Mouse (Mus musculus) CD4-positive, CD25-positive, alpha-beta regulatory T cell, adult 9 weeks (primary cell): Measurements from ENCODE around the gene Ninj2. TPM values are rescaled to one million over a fixed set of nuclear protein-coding genes. Genes with fewer than 3 reads are reported as not detected.

Source experiments
- polyA plus RNA-seq: library from polyadenylated mRNA; unstranded; fragments of 100-300 nt; shearing (Covaris generic); gene quantifications from one replicate; pipeline ENCODE4 v1.2.1, GENCODE M21; 2017

Gene Ninj2
- polyA plus RNA-seq, result 2.0 TPM

GRCm38 (mm10) chr6:120093100-120093499 lies at the start of gene Ninj2:
Gene Ninj2 (plus strand): TSS chr6:120093350.

Other genes starting within 250 kb of the Ninj2 start
- gene Erc1, start 245.2 kb upstream of the Ninj2 start, polyA plus RNA-seq, result 5.6 TPM
- gene Rad52, start 190.7 kb upstream of the Ninj2 start, polyA plus RNA-seq, result 43.6 TPM
- 56.3 TPM for gene Wnk1, start 54.7 kb upstream of the Ninj2 start, polyA plus RNA-seq
- not detected for gene D330020A13Rik, start 201.0 kb downstream of the Ninj2 start, polyA plus RNA-seq
- gene B4galnt3, start 201.2 kb downstream of the Ninj2 start, polyA plus RNA-seq, result not detected